Mouse (Mus musculus): ENCODE data around the gene Cdh20.

DNA sequence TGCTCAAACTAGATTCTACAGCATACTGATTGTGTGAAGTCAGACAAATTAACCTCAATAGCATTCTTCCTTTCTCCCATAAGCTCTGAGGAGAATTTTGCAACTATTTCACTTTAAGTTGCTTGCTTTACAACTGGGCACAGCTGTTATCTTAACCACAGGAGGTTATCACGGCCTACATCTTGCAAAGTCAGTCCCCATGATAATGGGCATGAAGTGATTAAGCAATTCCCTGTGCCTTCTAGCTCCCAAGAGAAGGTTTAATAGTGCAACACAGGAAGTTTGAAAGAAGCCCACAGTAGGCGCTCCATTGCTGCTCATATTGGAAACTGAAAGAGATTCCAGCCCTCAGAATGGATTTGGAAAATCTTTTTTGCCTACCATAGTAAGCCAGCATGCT is 229.5 kb downstream of the Cdh20 start:
- TF ChIP-seq CTCF (IDR thresholded peaks at IDR 0.05; ENCODE audit: low read depth, low read length) (no peak), POLR2A (IDR thresholded peaks at IDR 0.05; ENCODE audit: extremely low read depth, insufficient read depth, low read length) (no peak)
